Mouse (Mus musculus) olfactory bulb, adult 2 months (tissue): Measurements from ENCODE around the gene Smc1b. TPM values are rescaled to one million over a fixed set of nuclear protein-coding genes. Genes with fewer than 3 reads are reported as not detected.

Source experiments
- H3K27ac ChIP-seq: fragments of 200-500 bp; 2 replicates; pipeline ENCODE4 v1.5.1; 2012; ENCODE audit warnings: low read depth, low read length; ENCODE audit not compliant: insufficient read depth
- H3K4me1 ChIP-seq: fragments of 200-500 bp; 2 replicates; pipeline ENCODE4 v1.6.1; 2012; ENCODE audit warnings: low read length; ENCODE audit not compliant: control insufficient read depth, insufficient read depth
- H3K4me3 ChIP-seq: fragments of 200-500 bp; 2 replicates; pipeline ENCODE4 v1.5.1; 2012; ENCODE audit warnings: mild to moderate bottlenecking, low read depth, low read length, moderate library complexity; ENCODE audit not compliant: insufficient read depth
- CTCF ChIP-seq: fragments of 200-500 bp; IDR thresholded peaks from 2 replicates; pipeline ENCODE4 v1.5.1; 2012; ENCODE audit warnings: low read depth, mild to moderate bottlenecking, low read length, moderate library complexity; ENCODE audit not compliant: insufficient read depth
- POLR2A ChIP-seq: fragments of 200-500 bp; IDR thresholded peaks from 2 replicates; pipeline ENCODE4 v1.6.1; 2012; ENCODE audit warnings: mild to moderate bottlenecking, low read depth, low read length, moderate library complexity; ENCODE audit not compliant: insufficient read depth
- WGBS: fragments of 180-500 bp; shearing (Covaris S2); methylation state at CpG from one replicate; pipeline ENCODE4 v1.1.7; 2018; 5-methylcytosine and 5-hydroxymethylcytosine counted together
- polyA plus RNA-seq: library from polyadenylated mRNA; stranded (reverse); fragments of >200 nt; gene quantifications from 2 replicates; pipeline ENCODE4 v1.2.4, GENCODE M21; 2012; ENCODE audit warnings: low replicate concordance; ENCODE audit not compliant: missing spikeins, insufficient read depth, insufficient read length

The Smc1b gene
- not detected in 2 replicates for polyA plus RNA-seq

- Histone ChIP-seq H3K4me1 (peaks cover 9% of the 10 kb centered on the region), H3K27ac (no peak within 1 kb of the TSS), H3K4me3 (peak within 1 kb of the TSS; percentile 41)
- no peak for TF ChIP-seq POLR2A
- TF ChIP-seq CTCF = no peak
- 29% methylated on average over 58 of the region's 58 CpGs for WGBS
Measured at GRCm38 (mm10) chr15:85131275-85132192, at the start of gene Smc1b, which contains the start of gene Ribc2. Smc1b (minus strand) TSS chr15:85131964. Ribc2 (plus strand) TSS chr15:85132078.

GRCm38 (mm10) chr15:85180368-85180767, 48.6 kb upstream of the Smc1b start:
- H3K27ac ChIP-seq = no peak overlapping the region
- no peak overlapping the region for H3K4me3 ChIP-seq
- no peaks in the 10 kb centered on the region; the same call in 1 of the 2 replicates for H3K4me1 ChIP-seq
- TF ChIP-seq CTCF (no peak), POLR2A (no peak)

- TF ChIP-seq CTCF (no peak), POLR2A (no peak)
- H3K4me1 ChIP-seq = no peaks in the 10 kb centered on the region; the same call in 1 of the 2 replicates
- no peak overlapping the region for H3K4me3 ChIP-seq
- no peak overlapping the region for H3K27ac ChIP-seq
- 70% methylated on average over 7 of the region's 7 CpGs for WGBS
Measured at GRCm38 (mm10) chr15:85179528-85180180, 47.9 kb upstream of the Smc1b start.

- 68% methylated on average over 6 of the region's 6 CpGs for WGBS
- no peak overlapping the region for H3K4me3 ChIP-seq
- no peak overlapping the region for H3K27ac ChIP-seq
- no peaks in the 10 kb centered on the region; the same call in 1 of the 2 replicates for H3K4me1 ChIP-seq
- no peak for TF ChIP-seq CTCF
- no peak for TF ChIP-seq POLR2A
Measured at GRCm38 (mm10) chr15:85178172-85178571, 46.4 kb upstream of the Smc1b start.

GRCm38 (mm10) chr15:85177576-85177975, 45.8 kb upstream of the Smc1b start:
- WGBS = 83% methylated on average over 8 of the region's 8 CpGs
- Histone ChIP-seq H3K4me1 (no peaks in the 10 kb centered on the region; the same call in 1 of the 2 replicates), H3K27ac (no peak overlapping the region), H3K4me3 (no peak overlapping the region)
- no peak for TF ChIP-seq CTCF
- no peak for TF ChIP-seq POLR2A

GRCm38 (mm10) chr15:85174060-85174459, 42.3 kb upstream of the Smc1b start:
- no peak overlapping the region for H3K27ac ChIP-seq
- H3K4me1 ChIP-seq = peaks cover 6% of the 10 kb centered on the region; the same call in 1 of the 2 replicates

GRCm38 (mm10) chr15:85173425-85173824, 41.7 kb upstream of the Smc1b start:
- Histone ChIP-seq H3K4me1 (peaks cover 6% of the 10 kb centered on the region; the same call in 1 of the 2 replicates), H3K27ac (no peak overlapping the region), H3K4me3 (no peak overlapping the region)
- no peak for TF ChIP-seq CTCF
- WGBS = 94% methylated on average over 8 of the region's 8 CpGs

More at GRCm38 (mm10) chr15:85174060-85174459, 42.3 kb upstream of the Smc1b start:
- 86% methylated on average over 10 of the region's 10 CpGs for WGBS
- H3K4me3 ChIP-seq = no peak overlapping the region
- no peak for TF ChIP-seq POLR2A
- TF ChIP-seq CTCF = no peak

- 98% methylated on average over 2 of the region's 2 CpGs for WGBS
- Histone ChIP-seq H3K4me1 (peaks cover 8% of the 10 kb centered on the region), H3K4me3 (no peak overlapping the region), H3K27ac (no peak overlapping the region)
- TF ChIP-seq POLR2A (no peak), CTCF (no peak)
Measured at GRCm38 (mm10) chr15:85172054-85172453, 40.3 kb upstream of the Smc1b start.
